Mouse (Mus musculus): ENCODE measurements around the gene Tra2a.

Tra2a gene

GRCm38 (mm10) chr6:49236331-49236730 is 27.5 kb downstream of the Tra2a start:
- peak; percentile 100 for DNase-seq (ENCODE audit: low spot score in 2 of 2)

GRCm38 (mm10) chr6:49233356-49233755 is 30.5 kb downstream of the Tra2a start:
- peak in 1 of 2 experiments; percentile 53 for DNase-seq (ENCODE audit: low spot score in 2 of 2)

GRCm38 (mm10) chr6:49228126-49228679 is 35.6 kb downstream of the Tra2a start:
- DNase-seq (ENCODE audit: low spot score in 2 of 2), result peak in 1 of 2 experiments; percentile 26

GRCm38 (mm10) chr6:49227184-49227735 is 36.6 kb downstream of the Tra2a start:
- DNase-seq (ENCODE audit: low spot score in 2 of 2), result peak; percentile 58 to 80

GRCm38 (mm10) chr6:49225728-49226123 is 38.1 kb downstream of the Tra2a start:
- DNase-seq (ENCODE audit: low spot score in 2 of 2), result no peak

GRCm38 (mm10) chr6:49224923-49225727 is 38.7 kb downstream of the Tra2a start:
- no peak for DNase-seq (ENCODE audit: low spot score in 2 of 2)

GRCm38 (mm10) chr6:49221906-49222305 is 41.9 kb downstream of the Tra2a start:
- no peak for DNase-seq (ENCODE audit: low spot score in 2 of 2)

- DNase-seq (ENCODE audit: low spot score in 2 of 2), result no peak
These were observed 43.8 kb downstream of the Tra2a start for GRCm38 (mm10) chr6:49219920-49220604.

- DNase-seq (ENCODE audit: low spot score in 2 of 2), result no peak
These were observed 44.8 kb downstream of the Tra2a start for GRCm38 (mm10) chr6:49219001-49219560.

- peak in 1 of 2 experiments; percentile 29 for DNase-seq (ENCODE audit: low spot score in 2 of 2)
These were observed 45.5 kb downstream of the Tra2a start for GRCm38 (mm10) chr6:49218275-49218802.

GRCm38 (mm10) chr6:49217581-49218274 is 46.1 kb downstream of the Tra2a start:
- peak; percentile 96 to 99 for DNase-seq (ENCODE audit: low spot score in 2 of 2)

GRCm38 (mm10) chr6:49216811-49217542 is 46.9 kb downstream of the Tra2a start:
- DNase-seq (ENCODE audit: low spot score in 2 of 2), result no peak

GRCm38 (mm10) chr6:49215748-49216585 is 47.9 kb downstream of the Tra2a start:
- DNase-seq (ENCODE audit: low spot score in 2 of 2), result no peak

- DNase-seq (ENCODE audit: low spot score in 2 of 2), result peak; percentile 93 to 94
These were observed 48.7 kb downstream of the Tra2a start, which contains the start of gene Igf2bp3 for GRCm38 (mm10) chr6:49214928-49215747. Gene Igf2bp3 (minus strand): TSS chr6:49214957.

- peak; percentile 73 to 74 for DNase-seq (ENCODE audit: low spot score in 2 of 2)
These were observed 49.5 kb downstream of the Tra2a start for GRCm38 (mm10) chr6:49214086-49214927.

GRCm38 (mm10) chr6:49213581-49214085 is 50.2 kb downstream of the Tra2a start:
- DNase-seq (ENCODE audit: low spot score in 2 of 2), result peak; percentile 39 to 46

- DNase-seq (ENCODE audit: low spot score in 2 of 2), result peak in 1 of 2 experiments; percentile 19
These were observed 50.8 kb downstream of the Tra2a start for GRCm38 (mm10) chr6:49212931-49213580.

Data from thymus, postnatal 10 days (tissue).